Mouse (Mus musculus) neural tube, embryonic 15.5 days (tissue): ENCODE results near the gene Pmpcb. TPM values are rescaled to one million over a fixed set of nuclear protein-coding genes. Genes with fewer than 3 reads are reported as not detected.
A peak's percentile ranks its signal among the peaks of the same experiment; 100 is the strongest.
"Not testable (repeated sequence)": the region's sequence is repeated elsewhere in the genome, so short reads cannot be mapped to it uniquely, and the experiment has no call there.

Source experiments
- ATAC-seq: fragments of 200-750 bp; cut with Nextera tagmentation; 2 replicates; pipeline ENCODE4 v1.8.0; 2017; ENCODE audit warnings: mild to moderate bottlenecking, moderate TSS enrichment, moderate library complexity; ENCODE audit not compliant: low FRiP score
- H3K27ac ChIP-seq: fragments of 300-500 bp; sonication (generic); replicated peaks from 2 replicates; pipeline ENCODE4 v1.5.1; 2015; ENCODE audit warnings: mild to moderate bottlenecking, inconsistent platforms
- H3K27me3 ChIP-seq: fragments of 300-500 bp; sonication (generic); replicated peaks from 2 replicates; pipeline ENCODE4 v1.6.1; 2015; ENCODE audit warnings: inconsistent platforms
- H3K36me3 ChIP-seq: fragments of 300-500 bp; sonication (generic); 2 replicates; pipeline ENCODE4 v1.6.1; 2015; ENCODE audit warnings: inconsistent platforms
- H3K4me1 ChIP-seq: fragments of 300-500 bp; sonication (generic); 2 replicates; pipeline ENCODE4 v1.6.1; 2015; ENCODE audit warnings: inconsistent platforms
- H3K4me2 ChIP-seq: fragments of 300-500 bp; sonication (generic); 2 replicates; pipeline ENCODE4 v1.6.1; 2015; ENCODE audit warnings: inconsistent platforms, mild to moderate bottlenecking, moderate library complexity
- H3K4me3 ChIP-seq: fragments of 300-500 bp; sonication (generic); replicated peaks from 2 replicates; pipeline ENCODE4 v1.5.1; 2015; ENCODE audit warnings: mild to moderate bottlenecking, inconsistent platforms
- H3K9ac ChIP-seq: fragments of 300-500 bp; sonication (generic); replicated peaks from 2 replicates; pipeline ENCODE4 v1.6.1; 2015; ENCODE audit warnings: mild to moderate bottlenecking, inconsistent platforms
- H3K9me3 ChIP-seq: fragments of 300-500 bp; sonication (generic); replicated peaks from 2 replicates; pipeline ENCODE4 v1.6.1; 2016; ENCODE audit warnings: inconsistent platforms
- WGBS: fragments of 180-500 bp; shearing (Covaris S2); methylation state at CpG from one replicate; pipeline ENCODE4 v1.1.7; 2015; ENCODE audit warnings: mixed read lengths; 5-methylcytosine and 5-hydroxymethylcytosine counted together
- polyA plus RNA-seq: library from polyadenylated mRNA; unstranded; fragments of >200 nt; fragmentation: Nextera tagmentation; extraction: Ambion mirVana; gene quantifications from 2 replicates; pipeline ENCODE4 v1.2.1, GENCODE M21; 2015

Pmpcb gene
- polyA plus RNA-seq, 1 experiment from 2014 or later: 68.2 TPM

DNA sequence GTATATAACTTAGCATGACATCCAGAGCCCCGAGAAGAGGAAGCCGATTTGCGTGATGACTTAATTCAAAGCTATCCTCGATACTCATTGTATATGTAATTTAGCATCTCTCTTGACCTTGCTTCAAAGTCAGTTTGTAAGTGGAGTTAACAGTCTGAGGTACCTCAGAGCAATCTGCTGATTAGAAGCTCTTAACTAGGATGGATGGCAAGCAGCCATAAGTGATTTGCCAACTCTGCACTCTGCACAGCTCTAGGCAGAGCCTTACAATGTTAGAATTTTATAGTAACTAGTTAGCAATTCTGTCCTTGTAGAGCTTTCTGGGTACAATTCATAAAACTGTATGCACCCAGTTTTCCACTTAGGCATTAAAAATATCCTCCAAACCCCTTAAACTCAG is 30.4 kb upstream of the Pmpcb start:
- 93% methylated on average over 4 of the region's 4 CpGs for WGBS

DNA sequence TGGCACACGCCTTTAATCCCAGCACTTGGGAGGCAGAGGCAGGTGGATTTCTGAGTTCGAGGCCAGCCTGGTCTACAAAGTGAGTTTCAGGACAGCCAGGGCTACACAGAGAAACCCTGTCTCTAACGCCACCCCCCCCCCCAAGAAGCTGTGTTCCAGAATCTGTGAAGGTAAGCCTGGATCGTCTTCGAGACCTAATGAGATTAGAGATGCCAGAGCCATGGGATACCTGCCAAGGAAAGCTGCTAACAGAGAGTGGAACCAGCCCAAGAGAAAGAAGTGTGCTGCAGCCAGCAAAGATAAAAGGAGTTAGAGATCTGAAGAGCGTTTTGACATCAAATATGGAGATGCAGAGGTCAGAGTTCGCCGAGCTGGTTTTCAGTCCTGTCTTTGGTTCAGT is 28.9 kb upstream of the Pmpcb start:
- not testable (repeated sequence) for H3K27me3 ChIP-seq, H3K27ac ChIP-seq, H3K9me3 ChIP-seq, H3K4me3 ChIP-seq, H3K4me1 ChIP-seq, H3K9ac ChIP-seq, H3K36me3 ChIP-seq, ATAC-seq, H3K4me2 ChIP-seq
- 92% methylated on average over 8 of the region's 8 CpGs for WGBS

More for the DNA sequence above, 30.4 kb upstream of the Pmpcb start:
- Histone ChIP-seq H3K27me3 (no peaks in the 10 kb centered on the region), H3K27ac (no peak overlapping the region), H3K36me3 (no peaks in the 10 kb centered on the region), H3K9me3 (no peaks in the 10 kb centered on the region), H3K4me1 (no peaks in the 10 kb centered on the region), H3K4me2 (no peak overlapping the region), H3K9ac (no peak overlapping the region), H3K4me3 (no peak overlapping the region)
- ATAC-seq: no peak

DNA sequence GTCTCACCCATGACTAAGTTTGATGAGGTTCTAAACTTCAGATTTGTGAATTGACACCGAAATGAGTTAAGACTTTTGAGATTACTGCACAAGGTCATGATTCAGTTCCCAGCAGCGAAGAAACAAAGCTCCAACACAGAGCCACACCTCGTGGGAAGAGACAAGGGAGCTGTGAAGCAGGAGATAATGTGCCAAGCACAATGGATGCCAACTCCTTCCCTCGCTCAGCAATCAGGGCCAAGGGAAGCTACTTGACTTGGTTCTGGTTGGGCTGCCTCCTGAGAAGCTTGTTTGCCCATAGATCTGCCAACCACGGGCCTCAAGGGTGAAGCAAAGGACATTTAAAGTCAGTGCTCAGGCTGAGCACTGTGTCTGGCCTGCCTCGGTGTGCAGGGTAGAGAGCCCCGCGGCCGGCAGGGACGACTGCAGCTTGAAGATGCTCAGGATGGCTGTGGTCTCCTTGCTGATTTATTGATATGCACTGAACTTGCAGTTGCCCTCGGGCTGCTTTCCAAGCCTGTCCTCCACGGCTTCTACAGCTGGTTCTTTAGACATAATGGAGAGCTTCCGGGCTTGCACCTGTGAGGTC is 24.7 kb upstream of the Pmpcb start:
- no peak for ATAC-seq
- no peak overlapping the region for H3K4me2 ChIP-seq
- H3K9ac ChIP-seq: no peak overlapping the region
- H3K4me3 ChIP-seq: no peak overlapping the region
- WGBS: 43% methylated on average over 13 of the region's 13 CpGs
- H3K27ac ChIP-seq: no peak overlapping the region
- no peaks in the 10 kb centered on the region for H3K36me3 ChIP-seq
- H3K9me3 ChIP-seq: no peaks in the 10 kb centered on the region
- no peaks in the 10 kb centered on the region for H3K27me3 ChIP-seq
- H3K4me1 ChIP-seq: peaks cover 3% of the 10 kb centered on the region; the same call in 1 of the 2 replicates

DNA sequence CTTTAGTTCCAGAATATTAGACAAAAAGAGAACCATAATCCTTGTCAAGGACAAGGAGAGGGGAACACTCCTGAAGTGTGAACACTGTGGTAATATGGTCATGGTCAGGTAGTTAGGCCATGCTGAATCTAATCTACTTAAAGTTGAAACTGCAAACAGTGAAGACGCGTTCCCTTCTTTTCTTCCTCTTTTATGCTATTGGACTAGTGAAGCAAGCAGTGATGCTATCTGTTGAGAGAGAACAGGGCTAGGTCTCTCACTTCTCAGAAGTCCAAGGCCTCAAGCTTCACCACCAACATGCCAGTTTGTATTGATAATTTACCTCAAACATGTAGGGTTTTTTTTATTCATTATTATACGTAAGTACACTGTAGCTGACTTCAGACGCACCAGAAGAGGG is 22.5 kb upstream of the Pmpcb start:
- Histone ChIP-seq H3K9ac (no peak overlapping the region), H3K27me3 (no peaks in the 10 kb centered on the region), H3K27ac (no peak overlapping the region), H3K9me3 (no peaks in the 10 kb centered on the region), H3K4me2 (no peak overlapping the region), H3K4me1 (peaks cover 3% of the 10 kb centered on the region; the same call in 1 of the 2 replicates), H3K36me3 (no peaks in the 10 kb centered on the region), H3K4me3 (no peak overlapping the region)
- no peak for ATAC-seq
- 93% methylated on average over 4 of the region's 4 CpGs for WGBS

DNA sequence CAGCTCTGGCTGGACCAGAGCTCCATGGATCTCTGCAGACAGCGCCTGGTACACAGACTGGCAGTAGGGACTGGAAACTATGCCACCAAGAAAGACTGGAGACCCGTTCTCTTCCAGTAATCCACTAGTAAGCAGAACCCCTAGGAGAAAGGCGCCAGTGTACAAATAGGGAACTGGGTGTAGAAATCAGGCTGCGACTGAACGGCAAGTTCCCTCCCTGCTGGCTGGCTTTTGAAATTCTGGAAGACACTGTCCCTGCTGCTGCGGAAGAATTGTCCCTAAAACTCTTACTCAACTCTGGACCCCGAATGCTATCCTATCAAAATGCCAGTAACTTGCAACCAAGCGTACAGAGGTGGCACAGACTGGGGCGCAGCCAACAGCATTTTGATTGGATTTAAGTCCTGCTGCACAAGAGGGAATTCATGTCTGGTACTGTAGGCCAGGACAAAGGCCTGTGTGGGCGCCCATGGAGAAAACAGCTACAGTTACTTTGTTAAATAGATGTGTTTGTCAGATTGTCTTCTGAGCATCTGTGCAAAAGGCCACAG is 19.7 kb upstream of the Pmpcb start:
- ATAC-seq: no peak
- Histone ChIP-seq H3K4me3 (no peak overlapping the region), H3K27me3 (no peaks in the 10 kb centered on the region), H3K27ac (no peak overlapping the region), H3K9ac (no peak overlapping the region), H3K36me3 (no peaks in the 10 kb centered on the region), H3K4me2 (no peak overlapping the region), H3K4me1 (peaks cover 2% of the 10 kb centered on the region; the same call in 1 of the 2 replicates), H3K9me3 (no peaks in the 10 kb centered on the region)
- WGBS: 81% methylated on average over 10 of the region's 10 CpGs

DNA sequence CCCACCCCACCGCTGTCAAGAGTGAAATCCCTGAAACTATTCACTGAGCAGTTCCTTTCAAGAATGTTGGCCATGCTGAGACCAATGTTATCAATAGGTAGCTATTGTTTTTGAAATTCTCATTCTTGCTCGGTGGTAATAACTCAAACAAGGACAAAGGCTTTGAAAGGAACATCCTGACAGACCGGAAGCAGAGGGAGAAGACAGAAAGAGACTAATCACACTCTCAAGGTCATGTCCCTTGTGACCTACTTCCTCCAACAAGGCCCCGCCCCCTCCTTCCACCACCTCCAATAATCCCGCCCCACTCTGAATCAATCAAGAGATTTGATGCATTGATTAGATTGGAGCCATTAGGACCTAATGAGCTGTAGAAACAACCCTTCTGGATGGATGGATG is 18.4 kb upstream of the Pmpcb start:
- WGBS: 67% methylated on average over 5 of the region's 5 CpGs
- Histone ChIP-seq H3K4me1 (no peaks in the 10 kb centered on the region), H3K27me3 (no peaks in the 10 kb centered on the region), H3K36me3 (no peaks in the 10 kb centered on the region), H3K27ac (no peak overlapping the region), H3K9ac (no peak overlapping the region), H3K4me3 (no peak overlapping the region), H3K9me3 (no peaks in the 10 kb centered on the region), H3K4me2 (no peak overlapping the region)
- no peak for ATAC-seq

DNA sequence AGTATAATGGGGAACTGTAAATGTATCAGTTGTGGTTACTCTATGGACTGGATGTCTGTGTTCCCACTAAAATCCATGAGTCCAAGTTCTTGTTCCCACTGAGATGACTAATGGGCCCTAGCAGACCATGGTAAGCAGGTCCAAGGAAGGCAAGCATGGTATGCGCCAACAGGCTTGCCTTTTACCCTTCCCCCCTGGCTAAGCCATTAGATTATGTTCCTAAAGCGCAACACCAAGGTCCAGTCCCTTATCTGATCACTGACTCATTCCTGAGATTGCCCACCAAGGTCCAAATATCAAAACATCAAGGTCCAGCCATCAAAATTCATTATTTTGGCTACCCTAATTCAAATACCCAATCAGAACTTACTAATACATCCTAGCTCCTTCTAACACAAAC is 17.7 kb upstream of the Pmpcb start:
- no peak overlapping the region for H3K4me3 ChIP-seq
- no peak for ATAC-seq
- H3K27me3 ChIP-seq: no peaks in the 10 kb centered on the region
- H3K36me3 ChIP-seq: no peaks in the 10 kb centered on the region
- no peaks in the 10 kb centered on the region for H3K9me3 ChIP-seq
- H3K9ac ChIP-seq: no peak overlapping the region
- no peak overlapping the region for H3K4me2 ChIP-seq
- H3K27ac ChIP-seq: no peak overlapping the region
- WGBS: 100% methylated on average over 2 of the region's 2 CpGs
- H3K4me1 ChIP-seq: no peaks in the 10 kb centered on the region

DNA sequence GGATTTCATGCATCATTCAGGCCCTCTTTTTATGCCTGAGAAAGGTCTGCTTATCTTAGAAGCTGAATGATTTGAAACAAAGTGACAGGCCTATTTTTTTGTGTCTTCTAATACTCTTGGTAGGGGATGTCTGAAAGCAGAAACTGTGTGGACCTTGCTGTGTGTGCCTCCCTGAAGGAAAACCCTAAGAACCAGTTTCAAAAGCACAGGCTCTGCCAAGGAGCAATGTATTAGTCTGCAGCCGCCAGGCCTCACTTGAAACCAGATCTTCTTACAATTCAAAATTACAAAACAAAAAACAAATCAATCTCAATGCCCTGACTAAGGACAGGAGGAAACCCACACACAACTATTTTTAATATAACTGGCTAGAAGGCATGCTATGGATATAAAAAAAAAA is 12.5 kb upstream of the Pmpcb start:
- Histone ChIP-seq H3K9ac (no peak overlapping the region), H3K4me1 (peaks cover 4% of the 10 kb centered on the region), H3K27me3 (no peaks in the 10 kb centered on the region), H3K4me3 (no peak overlapping the region), H3K27ac (peak overlapping the region; percentile 58; the same call in 1 of the 2 replicates), H3K4me2 (no peak overlapping the region), H3K36me3 (no peaks in the 10 kb centered on the region), H3K9me3 (no peaks in the 10 kb centered on the region)
- 42% methylated on average over 1 of the region's 1 CpGs for WGBS
- ATAC-seq: no peak

DNA sequence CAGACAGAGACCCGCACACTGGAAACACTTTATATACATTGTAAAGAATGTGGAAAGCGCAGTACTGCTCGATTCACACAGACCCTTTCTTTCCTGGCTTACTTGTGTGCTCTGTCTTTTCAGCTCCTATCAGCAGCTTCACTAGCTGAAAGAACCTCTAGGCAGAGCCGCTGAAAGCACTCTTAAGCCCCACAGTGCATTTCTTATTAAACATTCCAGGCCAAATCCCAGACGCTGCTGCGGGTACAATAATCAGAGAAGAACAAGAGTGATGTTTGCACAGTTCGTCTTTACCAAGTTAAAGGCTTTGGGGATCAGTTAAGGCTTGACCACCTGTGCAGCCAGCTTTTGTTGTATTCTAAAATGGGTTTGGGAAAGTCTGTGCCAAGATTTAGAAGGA is 12.1 kb upstream of the Pmpcb start:
- ATAC-seq: no peak
- peak overlapping the region; percentile 58; the same call in 1 of the 2 replicates for H3K27ac ChIP-seq
- H3K4me3 ChIP-seq: no peak overlapping the region
- no peak overlapping the region for H3K9ac ChIP-seq
- no peaks in the 10 kb centered on the region for H3K9me3 ChIP-seq
- H3K27me3 ChIP-seq: no peaks in the 10 kb centered on the region
- WGBS: 21% methylated on average over 7 of the region's 7 CpGs
- no peak overlapping the region for H3K4me2 ChIP-seq
- H3K4me1 ChIP-seq: peaks cover 4% of the 10 kb centered on the region
- H3K36me3 ChIP-seq: no peaks in the 10 kb centered on the region

DNA sequence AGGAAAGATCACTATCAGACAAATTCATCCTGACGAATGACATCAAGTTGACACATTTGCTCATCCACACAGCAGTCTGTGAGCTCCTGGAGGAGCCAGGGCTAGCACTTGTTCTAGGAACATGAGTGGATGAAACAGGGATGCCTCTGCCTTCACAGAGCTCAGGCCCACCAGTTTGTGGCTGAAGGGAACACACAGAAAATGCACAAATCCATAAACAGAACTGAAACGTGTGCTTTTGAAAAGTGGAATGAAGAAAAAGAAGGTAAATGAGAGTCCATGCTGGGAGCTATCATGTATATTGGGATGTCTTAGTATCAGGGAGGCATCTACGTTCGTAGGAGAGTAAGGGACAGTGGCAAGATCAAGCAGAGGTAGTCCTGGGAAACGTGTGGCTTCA is 7.8 kb upstream of the Pmpcb start:
- H3K36me3 ChIP-seq: no peaks in the 10 kb centered on the region
- H3K27ac ChIP-seq: no peak overlapping the region
- no peaks in the 10 kb centered on the region for H3K27me3 ChIP-seq
- WGBS: 83% methylated on average over 5 of the region's 5 CpGs
- peaks cover 21% of the 10 kb centered on the region for H3K4me1 ChIP-seq
- H3K4me2 ChIP-seq: no peak overlapping the region
- H3K9me3 ChIP-seq: no peaks in the 10 kb centered on the region
- ATAC-seq: no peak
- H3K4me3 ChIP-seq: no peak overlapping the region
- H3K9ac ChIP-seq: no peak overlapping the region

DNA sequence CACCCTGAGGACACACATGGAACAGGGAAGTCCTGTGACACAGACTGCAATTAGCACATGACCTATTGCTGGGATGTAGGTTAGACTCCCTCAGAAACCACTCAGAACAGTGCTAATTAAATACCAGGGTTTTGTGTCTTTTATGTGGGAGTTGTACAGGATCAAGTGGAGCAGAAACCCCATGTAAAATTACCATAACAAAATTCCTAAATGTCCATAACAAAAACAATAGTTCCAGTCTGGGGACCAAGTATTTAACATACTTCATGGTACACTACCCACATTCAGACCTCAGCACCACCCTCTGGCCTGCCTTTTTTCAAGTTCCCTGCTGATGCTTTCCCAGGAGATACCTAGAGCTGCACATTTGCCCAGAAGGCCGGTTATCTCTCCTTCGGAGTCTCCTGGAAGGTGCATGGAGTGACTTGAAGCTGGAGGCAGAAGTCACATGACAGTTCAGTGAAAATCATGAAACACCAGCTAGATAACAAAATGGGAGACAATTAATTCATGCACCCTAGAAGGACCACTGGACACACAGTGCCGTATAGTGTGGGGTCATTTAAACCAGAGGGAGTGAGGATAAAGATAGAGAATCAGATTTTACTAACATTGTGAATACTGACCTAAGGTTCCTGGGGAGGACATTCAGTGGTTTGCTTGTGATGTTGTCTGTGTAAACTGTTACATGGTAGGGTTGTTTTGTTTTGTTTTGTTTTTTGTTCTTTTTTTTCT is 4.6 kb upstream of the Pmpcb start:
- H3K4me2 ChIP-seq: no peak overlapping the region
- ATAC-seq: peak; percentile 18
- peak overlapping the region; percentile 81 for H3K27ac ChIP-seq
- no peaks in the 10 kb centered on the region for H3K36me3 ChIP-seq
- H3K9me3 ChIP-seq: no peaks in the 10 kb centered on the region
- no peak overlapping the region for H3K4me3 ChIP-seq
- no peaks in the 10 kb centered on the region for H3K27me3 ChIP-seq
- H3K4me1 ChIP-seq: peaks cover 19% of the 10 kb centered on the region
- 15% methylated on average over 3 of the region's 3 CpGs for WGBS
- no peak overlapping the region for H3K9ac ChIP-seq

DNA sequence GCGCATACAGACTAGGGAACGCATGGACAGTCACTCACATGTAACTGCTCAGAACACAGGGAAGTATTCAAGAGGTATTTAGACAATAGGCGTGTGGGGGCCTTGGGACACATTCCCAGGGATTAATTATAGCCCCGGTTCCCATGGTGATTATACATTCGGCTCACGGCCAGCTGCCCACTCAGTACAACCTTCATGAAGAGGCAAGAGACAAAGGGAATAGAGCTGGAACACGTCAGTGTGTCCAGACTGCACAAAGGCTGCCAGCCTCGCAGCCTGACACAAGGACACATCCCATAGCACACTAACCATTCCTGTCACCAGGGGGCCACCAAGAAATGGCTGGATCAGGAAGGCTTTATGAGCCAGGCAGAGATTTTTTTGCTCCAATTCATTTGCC is 4.0 kb upstream of the Pmpcb start:
- H3K4me3 ChIP-seq: no peak overlapping the region
- no peaks in the 10 kb centered on the region for H3K9me3 ChIP-seq
- H3K27ac ChIP-seq: peak overlapping the region; percentile 81
- H3K9ac ChIP-seq: 0 out of 2 replicates have a peak overlapping the region, but pooled peaks have one; percentile 7
- no peaks in the 10 kb centered on the region for H3K27me3 ChIP-seq
- H3K4me2 ChIP-seq: peak overlapping the region; percentile 25
- no peaks in the 10 kb centered on the region for H3K36me3 ChIP-seq
- H3K4me1 ChIP-seq: peaks cover 23% of the 10 kb centered on the region
- ATAC-seq: peak; percentile 76
- WGBS: 12% methylated on average over 8 of the region's 8 CpGs
